Mouse (Mus musculus): ENCODE data around the gene Smco3.
A peak's percentile ranks its signal among the peaks of the same experiment; 100 is the strongest.

Gene Smco3

DNA sequence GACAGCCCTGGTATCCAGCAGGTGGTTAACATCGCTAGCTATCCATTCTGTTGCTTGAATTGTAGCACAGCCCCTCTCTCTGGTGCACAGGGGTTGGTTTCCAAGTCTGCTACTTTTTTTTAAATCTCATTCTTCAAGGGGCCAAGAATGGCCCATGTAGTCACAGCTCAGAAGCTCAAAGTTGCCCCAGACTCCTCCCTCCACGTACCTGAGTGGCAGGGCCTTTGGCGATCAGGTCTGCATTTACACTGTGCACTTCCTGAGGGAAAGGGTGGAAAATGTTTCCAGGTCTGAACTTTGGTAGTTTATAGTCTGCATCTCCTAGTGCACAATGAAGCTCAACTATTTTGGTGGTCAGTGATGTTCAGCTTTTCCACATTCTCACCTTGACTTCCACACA lies 12.0 kb upstream of the Smco3 start:
- no peak for DNase-seq (ENCODE audit: low spot score)

DNA sequence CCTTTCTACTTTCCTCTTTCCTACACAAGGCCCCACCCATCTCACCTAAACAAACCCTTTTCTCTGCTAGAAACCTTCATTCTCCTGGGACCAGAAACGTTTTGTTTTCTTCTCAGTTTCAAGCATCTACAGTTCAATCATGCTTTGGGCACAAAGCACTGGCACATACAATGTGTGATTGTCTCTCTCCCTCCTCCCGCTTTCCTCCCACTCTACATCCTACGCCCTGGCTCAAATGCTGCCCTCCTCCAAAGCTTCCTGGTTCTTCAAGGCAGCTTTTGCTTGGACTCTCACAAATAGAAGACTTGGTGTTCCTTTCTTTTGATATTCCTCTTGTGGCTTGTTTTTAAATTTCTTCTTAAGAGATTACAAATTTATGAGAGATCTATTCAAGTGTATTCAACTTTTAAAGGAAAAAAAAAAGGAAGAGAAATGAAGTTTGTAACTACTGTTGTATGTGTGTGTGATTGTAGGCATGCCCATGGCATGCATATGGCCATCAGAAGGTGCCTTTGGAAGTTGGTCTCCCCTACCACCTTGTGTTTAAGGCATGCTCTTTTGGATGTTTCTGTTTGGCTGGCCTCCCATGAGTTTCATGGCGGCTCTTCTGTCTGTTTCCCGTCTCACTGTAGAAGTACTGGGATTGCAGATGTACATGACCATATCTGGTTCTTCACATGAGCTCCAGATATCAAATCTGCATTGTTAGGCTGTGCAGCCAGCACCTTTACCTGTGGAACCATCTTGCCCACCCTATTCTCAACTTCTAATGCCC lies 10.6 kb upstream of the Smco3 start:
- DNase-seq (ENCODE audit: low spot score): no peak

DNA sequence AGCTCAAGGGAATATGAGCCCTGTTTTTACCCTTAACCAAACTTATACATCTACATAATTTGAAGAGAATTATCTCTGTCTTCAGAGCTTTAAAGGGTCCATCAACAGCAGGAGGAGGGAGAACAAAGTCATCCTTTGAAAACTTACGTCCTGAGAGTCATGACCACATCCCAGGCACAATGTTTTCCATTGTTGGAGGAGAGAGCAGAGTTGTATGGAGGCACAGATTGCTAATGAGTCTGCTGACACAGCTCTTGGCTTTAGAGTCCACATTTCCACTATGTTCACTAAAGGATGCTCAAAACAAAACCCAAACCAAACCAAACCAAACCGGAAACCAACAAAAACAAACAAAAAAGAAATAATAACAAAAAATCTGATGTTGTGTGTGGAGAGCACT lies 9.7 kb upstream of the Smco3 start:
- DNase-seq (ENCODE audit: low spot score): no peak

DNA sequence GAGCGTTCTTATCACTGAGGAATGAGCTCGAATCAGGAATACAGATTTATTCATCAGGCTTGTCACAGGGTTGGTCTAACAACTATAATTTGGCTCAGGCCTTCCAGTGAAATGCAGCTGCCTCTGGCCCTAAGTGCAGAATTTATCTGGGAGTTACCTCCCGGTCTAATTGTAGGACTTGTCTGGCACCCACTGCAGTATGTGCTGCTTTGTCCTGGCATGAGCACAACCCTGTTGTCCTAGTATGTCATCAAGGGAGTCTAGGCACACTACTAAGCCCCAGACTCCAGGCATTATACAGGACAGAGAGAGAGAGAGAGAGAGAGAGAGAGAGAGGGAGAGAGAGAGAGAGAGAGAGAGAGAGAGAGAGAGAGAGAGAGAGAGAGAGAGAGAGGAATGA lies 2.1 kb upstream of the Smco3 start:
- DNase-seq (ENCODE audit: low spot score): no peak

DNA sequence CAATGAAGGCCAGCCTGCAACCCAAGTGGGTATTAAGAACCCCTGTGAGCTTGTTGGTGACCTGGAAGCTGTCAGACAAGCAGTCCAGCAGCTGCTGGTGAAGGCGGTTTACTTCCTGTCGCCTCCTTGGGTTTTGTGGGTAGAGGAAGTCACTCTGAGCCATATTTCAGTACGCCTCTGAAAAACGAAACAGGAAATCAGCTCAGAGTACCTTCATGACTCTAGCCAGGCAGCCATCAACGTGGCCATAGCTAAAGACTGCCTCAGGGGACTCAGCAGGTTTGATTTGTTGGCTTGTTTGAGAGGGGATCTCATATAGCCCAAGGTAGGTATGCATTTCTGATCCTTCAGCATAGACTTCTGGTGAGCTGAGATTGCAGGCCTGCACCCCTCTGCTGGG lies 3.5 kb downstream of the Smco3 start:
- DNase-seq (ENCODE audit: low spot score): no peak

DNA sequence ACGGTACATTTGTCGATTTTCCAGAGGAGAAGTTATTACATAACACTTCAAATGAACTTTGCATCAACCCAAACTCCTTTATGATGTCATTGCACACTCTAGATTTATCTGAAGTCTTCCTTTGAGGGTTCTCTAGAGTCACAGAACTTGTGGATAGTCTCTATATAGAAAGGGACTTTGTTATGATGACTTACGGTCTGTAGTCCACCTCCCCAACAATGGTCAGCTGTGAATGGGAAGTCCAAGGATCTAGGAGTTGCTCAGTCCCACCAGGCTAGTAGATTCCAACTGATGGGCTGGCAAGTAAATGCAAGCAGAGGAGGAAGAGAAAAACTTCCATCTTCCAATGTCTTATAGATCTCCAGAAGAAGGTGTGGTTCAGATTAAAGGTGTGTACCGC lies 6.6 kb downstream of the Smco3 start:
- no peak for DNase-seq (ENCODE audit: low spot score)

DNA sequence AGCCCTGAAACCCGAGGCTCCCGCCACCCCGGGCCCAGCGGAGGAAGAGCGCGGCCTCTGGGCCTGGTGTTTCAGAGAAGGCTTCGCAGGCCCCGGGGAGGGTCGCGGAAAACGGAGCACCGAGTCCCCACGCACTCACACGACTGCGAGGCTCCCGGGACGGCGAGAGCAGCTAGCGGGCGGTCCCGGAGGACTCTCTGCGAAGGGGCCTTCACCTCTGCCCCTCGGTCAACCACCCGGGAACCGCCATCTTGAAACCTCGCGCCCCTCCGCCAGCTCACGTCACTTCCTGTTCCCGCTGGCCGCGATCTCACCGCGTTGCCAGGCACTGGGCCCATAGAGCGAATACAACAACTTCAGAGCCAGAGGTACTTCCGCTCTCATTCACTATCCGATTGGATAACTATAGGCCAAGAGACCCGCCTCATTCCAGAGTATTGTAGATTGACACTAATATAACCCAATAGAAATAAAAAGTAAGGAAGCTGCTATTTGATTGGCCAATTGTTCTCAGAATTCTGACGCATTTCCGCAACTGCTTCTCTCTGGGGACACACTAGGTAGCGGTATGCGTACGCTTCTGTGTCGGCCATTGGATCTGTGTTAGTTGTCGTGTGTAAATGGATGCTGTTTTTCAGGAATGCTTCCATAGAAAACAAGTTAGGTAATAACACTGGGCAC lies 7.2 kb downstream of the Smco3 start, which contains the start of gene Wbp11:
Wbp11 (minus strand) TSS at position 353 of the 681 bp plus-strand sequence.
- peak; percentile 96 for DNase-seq (ENCODE audit: low spot score)

DNA sequence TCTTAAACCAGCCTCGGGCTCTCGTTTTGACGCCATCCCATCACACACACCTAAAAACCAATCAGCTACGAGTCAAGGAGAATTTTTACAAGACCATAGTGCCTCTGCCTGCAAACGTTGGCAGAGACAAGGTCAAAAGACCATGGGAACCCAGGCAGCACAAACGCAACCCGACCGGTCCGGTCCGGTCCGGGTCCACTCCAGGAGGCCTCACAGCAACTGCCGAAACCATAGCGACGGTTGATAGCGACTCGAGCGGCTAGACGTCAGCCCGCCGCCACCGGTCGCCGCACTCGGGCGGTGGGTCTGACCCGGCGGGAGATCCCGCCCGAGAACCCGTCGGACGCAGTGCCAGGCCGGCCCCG lies 7.8 kb downstream of the Smco3 start, which contains the start of gene BC049715:
BC049715 (plus strand) TSS at position 111 of the 365 bp plus-strand sequence.
- DNase-seq (ENCODE audit: low spot score): no peak

DNA sequence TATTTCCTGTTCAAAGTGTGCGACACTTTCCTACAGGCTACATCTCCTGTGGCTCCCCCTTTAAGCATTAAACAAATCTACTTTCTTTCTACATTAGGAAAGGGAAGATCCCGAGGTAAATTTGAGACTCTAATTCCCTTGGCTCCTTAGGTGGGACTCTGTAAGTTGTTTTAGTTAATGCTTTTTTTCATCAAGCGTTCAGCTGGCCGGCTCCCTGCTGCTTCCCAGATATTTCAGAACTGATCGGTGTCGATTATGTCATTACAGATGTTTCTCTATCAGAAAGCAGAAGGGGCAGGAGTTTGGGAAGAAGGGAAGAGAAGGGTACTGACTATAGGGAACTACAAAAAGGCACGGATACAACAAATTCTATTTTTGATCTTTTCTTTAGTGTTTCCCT lies 8.1 kb downstream of the Smco3 start:
- no peak for DNase-seq (ENCODE audit: low spot score)

DNA sequence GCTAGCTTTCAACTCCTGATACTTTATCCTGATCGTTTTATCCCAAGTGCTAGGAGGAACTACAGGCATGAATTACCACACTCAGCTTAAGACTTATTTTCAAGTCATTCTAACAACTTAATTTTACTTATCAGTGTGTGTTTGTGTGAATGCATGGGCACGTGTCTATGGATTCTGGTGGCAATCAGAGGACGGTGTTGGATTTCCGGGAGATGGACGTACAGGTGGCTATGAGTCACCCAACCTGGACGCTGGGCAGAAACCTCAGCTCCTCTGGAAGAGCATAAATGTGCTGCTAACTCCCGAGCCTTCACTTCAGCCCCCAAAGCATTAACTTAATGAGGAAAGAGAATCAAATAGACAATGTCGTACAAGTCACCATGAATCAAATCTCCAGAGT lies 10.3 kb downstream of the Smco3 start:
- DNase-seq (ENCODE audit: low spot score): no peak

DNA sequence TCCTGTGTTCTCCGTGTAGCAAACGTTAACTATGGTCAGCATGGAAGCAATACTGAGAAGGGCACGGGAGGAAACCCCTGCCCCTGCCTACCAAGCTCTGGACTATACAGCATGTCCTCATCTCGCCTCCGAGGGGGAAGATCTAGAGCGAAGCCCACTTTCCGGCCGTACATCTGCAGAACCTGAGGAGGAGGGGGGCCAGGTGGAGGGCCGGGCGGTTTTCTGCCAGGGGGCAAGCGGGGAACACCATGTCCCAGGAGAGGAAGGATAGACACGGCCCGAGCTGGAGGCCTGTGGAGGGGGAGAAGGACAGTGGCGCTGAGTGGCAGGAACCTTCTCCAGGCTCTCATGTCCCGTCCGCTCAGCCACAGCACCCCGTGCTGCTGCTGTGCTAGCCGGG lies 14.2 kb downstream of the Smco3 start:
- DNase-seq (ENCODE audit: low spot score): no peak

DNA sequence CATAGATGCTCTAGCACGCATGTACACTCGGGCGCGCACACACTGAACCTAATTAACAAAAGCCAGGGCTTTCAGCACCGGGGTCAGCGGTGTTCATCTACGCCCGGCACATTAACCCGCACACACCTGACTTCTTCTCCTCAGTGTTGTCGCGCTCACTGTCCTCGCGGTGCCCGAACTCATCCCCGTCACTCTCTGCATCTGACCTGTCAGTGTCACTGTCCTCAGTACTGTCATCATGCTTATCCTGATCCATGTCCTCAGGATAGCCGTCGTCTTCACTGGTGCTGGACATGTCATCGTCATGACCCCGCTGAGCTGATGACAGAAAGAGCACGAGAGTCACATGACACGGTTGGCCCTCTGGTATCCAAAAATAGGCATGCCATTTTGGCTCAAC lies 14.9 kb downstream of the Smco3 start:
- DNase-seq (ENCODE audit: low spot score): no peak

DNA sequence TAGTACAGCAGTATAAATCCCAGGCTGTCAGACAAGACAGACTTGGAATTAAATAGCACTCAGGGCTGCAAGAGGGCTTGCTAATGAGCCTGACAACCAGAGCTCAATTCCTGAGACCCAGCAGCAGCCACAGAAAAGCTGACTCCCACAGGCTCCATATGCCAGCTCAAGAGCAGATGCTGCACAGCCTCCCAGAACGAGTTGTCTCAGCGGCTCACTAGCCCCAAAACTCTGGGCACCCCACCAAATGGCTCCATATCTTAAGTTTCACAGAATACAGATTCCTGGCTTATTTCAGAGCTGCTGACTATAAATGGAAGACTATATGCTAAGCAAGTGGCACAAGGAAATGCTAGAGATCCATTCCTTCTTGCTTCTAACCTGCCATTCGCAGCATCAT lies 17.7 kb downstream of the Smco3 start:
- no peak for DNase-seq (ENCODE audit: low spot score)

DNA sequence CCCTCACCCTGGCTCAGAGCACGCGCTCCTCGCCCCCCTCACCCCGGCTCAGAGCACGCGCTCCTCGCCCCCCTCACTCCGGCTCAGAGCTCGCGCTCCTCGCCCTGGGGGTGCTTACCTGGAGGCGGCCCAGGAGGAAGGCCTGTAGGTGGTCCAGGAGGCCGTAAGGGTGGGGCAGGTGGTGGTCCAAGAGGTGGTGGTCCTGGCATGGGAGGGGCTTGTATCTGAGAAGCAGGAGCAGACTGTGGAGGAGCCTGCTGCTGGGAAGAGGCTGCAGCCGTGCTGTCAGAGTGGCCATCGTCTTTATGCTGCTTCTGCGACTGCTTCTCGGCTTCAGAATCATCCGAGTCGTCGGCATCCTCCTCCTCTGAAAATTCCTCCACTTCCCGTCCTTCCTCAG lies 18.4 kb downstream of the Smco3 start:
- no peak for DNase-seq (ENCODE audit: low spot score)

DNA sequence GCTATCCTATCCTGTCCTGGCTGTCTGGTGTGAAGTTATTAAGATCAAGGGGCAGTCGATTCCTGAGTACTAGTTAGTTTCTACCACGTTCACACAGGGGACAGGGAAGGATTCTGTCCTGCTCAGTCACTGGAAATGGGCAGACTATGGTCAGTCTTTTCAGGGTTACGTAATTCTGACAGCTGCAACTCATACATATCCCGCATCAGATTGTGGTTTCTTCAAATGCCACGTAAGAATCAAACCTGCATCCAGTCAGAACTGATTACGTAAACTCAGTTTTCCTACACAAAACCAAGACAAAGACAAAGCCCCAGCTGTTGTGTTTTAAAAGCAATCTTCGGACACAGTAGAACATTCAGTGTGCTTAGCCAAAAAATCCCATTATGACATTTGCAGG lies 19.9 kb downstream of the Smco3 start:
- DNase-seq (ENCODE audit: low spot score): no peak

DNA sequence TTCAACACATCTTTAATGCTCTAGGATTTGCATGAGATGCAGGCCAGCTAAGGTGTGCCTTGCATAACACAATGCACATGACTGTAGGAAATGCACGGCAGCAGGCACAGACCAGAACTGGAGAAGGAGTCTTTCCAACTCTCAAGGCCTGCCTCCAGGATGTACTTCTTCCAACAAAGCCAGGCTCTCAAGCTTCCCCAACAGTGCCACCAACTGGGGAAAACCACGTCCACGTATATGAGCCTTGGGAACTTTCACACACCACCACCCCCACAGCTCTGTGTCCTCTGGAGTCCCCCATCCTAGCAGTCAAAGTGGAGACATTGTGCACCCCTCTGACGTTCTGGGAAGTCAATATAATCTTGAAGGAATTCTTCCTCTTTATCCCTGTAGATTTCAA lies 22.1 kb downstream of the Smco3 start:
- no peak for DNase-seq (ENCODE audit: low spot score)

DNA sequence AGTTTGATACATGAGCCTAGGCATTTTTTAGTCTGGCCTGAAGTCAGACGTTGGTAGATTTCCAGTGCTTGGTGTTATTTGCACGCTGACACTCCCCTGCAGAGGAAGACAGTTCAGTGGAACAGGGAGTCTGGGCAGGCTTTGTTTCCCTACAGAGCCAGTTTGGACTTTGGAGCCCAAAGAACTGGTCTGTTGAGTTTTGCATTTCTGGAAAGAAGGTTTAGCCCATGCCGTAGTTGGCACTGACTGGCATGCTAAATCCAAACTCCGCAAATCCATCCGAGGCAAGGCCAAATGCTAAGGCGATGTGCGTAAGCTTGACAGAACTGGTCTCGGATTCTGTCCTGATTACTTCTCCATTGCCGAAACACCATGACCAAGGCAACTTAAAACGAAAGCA lies 24.1 kb downstream of the Smco3 start:
- DNase-seq (ENCODE audit: low spot score): no peak

DNA sequence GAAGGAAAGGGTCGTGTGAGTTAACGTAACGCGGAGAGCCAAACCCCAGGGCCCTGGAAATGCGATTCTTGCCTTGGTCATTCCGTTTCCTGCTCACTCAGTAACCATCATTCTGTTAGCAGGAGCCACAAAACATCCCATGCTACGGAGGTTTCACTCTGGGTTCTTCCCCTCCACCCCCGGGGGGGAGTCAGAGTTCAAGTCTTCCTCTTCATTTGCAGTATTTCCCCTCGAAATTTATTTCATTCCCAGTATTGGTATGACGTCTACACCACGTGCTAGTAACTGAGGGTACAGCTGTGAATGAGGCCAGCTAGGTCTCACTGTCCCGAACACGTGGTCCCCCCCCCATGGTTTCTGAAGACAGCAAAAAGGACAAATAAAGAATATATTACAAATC lies 25.6 kb downstream of the Smco3 start:
- no peak for DNase-seq (ENCODE audit: low spot score)

DNA sequence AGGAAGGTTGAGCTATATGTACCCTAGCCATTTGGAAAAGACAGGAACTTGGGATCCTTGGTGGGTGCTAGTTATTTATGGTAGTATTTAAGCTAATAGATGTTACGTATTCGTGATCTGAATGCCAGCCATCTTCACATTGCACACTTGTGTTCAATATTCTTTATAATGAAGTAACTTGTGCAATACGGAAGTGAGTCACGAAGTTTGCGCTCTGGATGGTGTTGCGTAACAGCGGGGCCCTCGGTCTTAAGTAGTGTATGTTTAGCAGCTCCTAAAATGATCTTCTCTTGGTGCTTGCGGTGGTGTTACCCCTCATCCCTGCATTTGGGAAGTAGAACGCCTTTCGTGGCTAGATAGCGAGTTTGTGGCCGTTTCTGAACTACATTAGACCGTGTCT lies 26.2 kb downstream of the Smco3 start:
- DNase-seq (ENCODE audit: low spot score): peak; percentile 70

DNA sequence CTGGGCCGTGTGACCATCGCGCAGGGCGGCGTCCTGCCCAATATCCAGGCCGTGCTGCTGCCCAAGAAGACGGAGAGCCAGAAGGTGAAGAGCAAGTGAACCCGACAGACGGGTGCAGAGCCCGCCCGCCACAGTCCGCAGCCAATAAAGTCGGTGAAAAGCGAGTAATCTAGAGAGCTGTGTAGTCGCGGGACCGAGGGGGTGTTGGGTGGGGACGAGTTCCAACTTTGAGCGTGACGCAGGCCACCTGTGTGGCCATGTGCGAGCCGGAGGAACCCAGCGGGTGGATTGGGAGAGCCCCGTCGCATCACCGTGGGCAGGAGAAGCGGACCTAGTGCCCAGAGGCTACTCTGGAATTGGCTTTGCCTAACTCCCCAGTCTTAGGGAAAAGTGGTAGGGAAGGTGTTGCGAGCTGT lies 26.6 kb downstream of the Smco3 start:
- DNase-seq (ENCODE audit: low spot score): no peak

DNA sequence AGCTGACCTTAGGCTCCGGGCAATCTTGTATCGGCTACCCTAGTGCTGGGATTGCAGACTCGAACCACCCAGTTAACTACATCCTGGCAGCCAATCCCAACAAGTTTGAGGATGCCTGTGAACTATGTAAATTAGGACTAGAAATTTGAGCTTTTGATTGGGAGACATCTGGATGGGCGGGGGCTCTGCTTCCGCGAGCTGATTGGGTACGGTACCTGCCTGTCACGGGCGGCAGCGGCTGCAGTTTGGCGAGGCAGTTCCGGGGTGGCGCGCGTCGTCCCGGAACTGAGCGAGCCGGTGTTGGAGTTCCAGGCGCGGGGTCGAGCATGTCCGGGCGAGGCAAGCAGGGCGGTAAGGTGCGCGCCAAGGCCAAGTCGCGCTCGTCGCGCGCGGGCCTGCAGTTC lies 27.2 kb downstream of the Smco3 start, which contains the start of gene H2afj:
H2afj (plus strand) TSS at position 231 of the 404 bp plus-strand sequence.
- peak; percentile 98 for DNase-seq (ENCODE audit: low spot score)

DNA sequence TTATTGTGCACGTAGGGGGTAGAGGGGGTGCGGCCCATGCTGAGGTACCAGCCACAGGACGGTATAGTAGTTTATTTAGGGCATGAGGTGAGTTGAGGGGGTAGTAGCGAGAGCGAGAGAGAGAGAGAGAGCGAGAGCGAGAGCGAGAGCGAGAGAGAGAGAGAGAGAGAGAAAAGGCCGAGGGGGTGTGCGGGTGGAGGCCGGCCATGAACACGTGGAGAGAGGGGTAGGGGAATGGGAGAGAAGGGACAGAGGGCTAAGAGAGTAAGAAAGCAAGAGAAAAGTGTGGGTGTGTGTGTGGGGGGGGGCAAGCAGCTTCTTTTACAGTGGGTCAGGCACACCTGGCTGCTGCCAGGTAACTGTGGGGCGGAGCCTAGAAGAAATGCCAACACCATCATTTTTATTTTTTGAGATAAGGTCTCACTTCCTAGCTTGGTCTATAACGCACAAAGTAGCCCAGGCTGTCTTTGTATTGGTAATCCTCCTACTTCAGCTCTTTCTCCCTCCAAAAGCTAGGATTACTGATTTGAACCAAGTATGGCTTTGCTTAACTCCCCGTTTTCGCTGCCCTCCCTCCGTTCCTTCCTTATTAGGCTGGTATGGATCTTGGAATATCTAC lies 27.7 kb downstream of the Smco3 start:
- peak; percentile 58 for DNase-seq (ENCODE audit: low spot score)

DNA sequence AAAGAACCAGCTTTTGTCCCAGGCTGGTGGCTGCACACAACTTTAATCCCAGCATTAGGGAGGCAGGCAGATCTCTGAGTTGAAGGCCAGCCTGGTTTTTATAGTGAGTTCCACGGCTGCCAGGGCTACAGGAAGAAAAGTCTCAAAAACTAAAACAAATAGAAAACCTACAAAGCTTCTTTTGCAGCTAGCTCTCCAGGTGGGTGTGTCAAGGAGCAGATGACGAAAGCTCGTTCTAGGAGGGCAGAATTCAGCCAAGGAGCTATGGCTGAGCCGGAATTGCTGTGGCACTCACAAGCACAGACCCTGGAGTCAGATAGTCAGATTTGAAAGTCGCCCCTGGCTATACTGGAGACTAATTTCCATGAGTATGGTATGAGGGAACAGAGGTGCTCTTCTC lies 28.4 kb downstream of the Smco3 start:
- no peak for DNase-seq (ENCODE audit: low spot score)
